Mouse (Mus musculus) testis, adult 2 months (tissue): ENCODE data around the gene Hoxd10.

Experiments
- CTCF ChIP-seq: fragments of 200-500 bp; IDR thresholded peaks from 2 replicates; pipeline ENCODE4 v1.5.1; 2012; ENCODE audit warnings: low read depth, mild to moderate bottlenecking, inconsistent platforms, low read length, moderate library complexity; ENCODE audit not compliant: control insufficient read depth, insufficient read depth, insufficient replicate concordance
- POLR2A ChIP-seq: fragments of 200-500 bp; IDR thresholded peaks from 2 replicates; pipeline ENCODE4 v1.6.1; 2012; ENCODE audit warnings: low read depth, mild to moderate bottlenecking, inconsistent platforms, low read length, moderate library complexity; ENCODE audit not compliant: control insufficient read depth

DNA sequence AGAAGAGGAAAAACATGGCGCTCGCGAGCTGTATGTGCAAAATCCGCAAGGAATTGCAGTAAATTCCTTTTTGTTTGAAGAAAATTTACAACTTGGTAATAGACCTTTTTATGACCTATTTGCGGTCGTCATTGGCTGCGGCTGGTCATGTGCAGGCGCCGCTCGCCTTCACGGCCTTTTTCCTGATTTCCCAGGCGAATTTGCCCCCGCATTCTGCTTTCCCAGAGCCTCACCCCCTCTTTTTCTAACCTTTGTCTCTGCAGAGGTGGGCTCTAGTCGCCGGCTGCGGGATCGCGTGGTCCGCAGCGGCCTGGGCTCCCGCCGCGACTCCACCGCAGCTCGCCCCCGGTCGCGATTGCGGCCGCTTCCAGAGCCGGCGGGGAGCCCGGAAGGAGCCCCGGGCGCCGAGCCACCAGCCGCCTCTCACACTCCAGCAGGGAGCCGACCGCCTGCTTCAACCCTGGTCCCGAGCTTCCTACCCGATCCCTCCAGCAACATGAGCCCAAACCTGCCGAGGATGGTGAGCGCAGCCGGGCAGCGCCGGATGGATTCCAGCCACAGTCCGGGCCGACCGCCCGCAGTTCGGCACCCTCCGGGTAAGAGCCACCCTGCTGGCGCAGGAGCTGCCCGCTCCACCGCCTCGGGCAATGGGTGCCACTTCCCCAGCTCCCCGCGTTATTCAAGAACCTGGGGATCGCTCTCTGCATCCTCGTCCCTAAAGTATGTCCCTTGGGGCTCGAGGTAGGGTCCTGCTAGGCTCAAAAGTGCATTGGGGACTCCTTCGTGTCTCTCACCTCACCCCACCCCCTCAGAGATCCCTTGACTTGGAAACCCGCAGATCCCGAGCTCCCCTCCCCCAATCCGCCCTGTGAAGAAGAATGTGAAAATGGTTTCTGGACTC, 20.2 kb downstream of the Hoxd10 start, which contains the start of the genes Hoxd3 and Hoxd4:
- TF ChIP-seq CTCF: no peak
- no peak for TF ChIP-seq POLR2A
